Mouse (Mus musculus) lung, embryonic 14.5 days (tissue): Measurements from ENCODE around the gene Cab39. TPM values are rescaled to one million over a fixed set of nuclear protein-coding genes. Genes with fewer than 3 reads are reported as not detected.

Experiments
- ATAC-seq: fragments of 200-750 bp; cut with Nextera tagmentation; 2 replicates; pipeline ENCODE4 v1.8.0; 2017; ENCODE audit warnings: mild to moderate bottlenecking, moderate TSS enrichment, moderate library complexity; ENCODE audit not compliant: insufficient read depth
- DNase-seq: peaks from one replicate; pipeline ENCODE4 v3.0.0-alpha.2; 2015
- H3K27ac ChIP-seq: fragments of 300-500 bp; sonication (generic); 2 replicates; pipeline ENCODE4 v1.5.1; 2014; ENCODE audit warnings: low read depth, mild to moderate bottlenecking, moderate library complexity
- H3K27me3 ChIP-seq: fragments of 300-500 bp; sonication (generic); 2 replicates; pipeline ENCODE4 v1.6.1; 2014; ENCODE audit warnings: low read length, control low read depth; ENCODE audit not compliant: insufficient read depth
- H3K36me3 ChIP-seq: fragments of 300-500 bp; sonication (generic); 2 replicates; pipeline ENCODE4 v1.6.1; 2014; ENCODE audit warnings: control low read depth; ENCODE audit not compliant: insufficient read depth
- H3K4me1 ChIP-seq: fragments of 300-500 bp; sonication (generic); 2 replicates; pipeline ENCODE4 v1.6.1; 2014; ENCODE audit warnings: antibody characterized with exemption, control low read depth; ENCODE audit not compliant: insufficient read depth
- H3K4me2 ChIP-seq: fragments of 300-500 bp; sonication (generic); 2 replicates; pipeline ENCODE4 v1.6.1; 2014; ENCODE audit warnings: mild to moderate bottlenecking
- H3K4me3 ChIP-seq: fragments of 300-500 bp; sonication (generic); 2 replicates; pipeline ENCODE4 v1.5.1; 2014; ENCODE audit warnings: low read depth, low read length
- H3K9ac ChIP-seq: fragments of 300-500 bp; sonication (generic); 2 replicates; pipeline ENCODE4 v1.6.1; 2014
- H3K9me3 ChIP-seq: fragments of 300-500 bp; sonication (generic); 2 replicates; pipeline ENCODE4 v1.6.1; 2016; ENCODE audit warnings: low read depth, low read length, control low read depth
- CTCF ChIP-seq: IDR thresholded peaks from 2 replicates; pipeline ENCODE4 v1.5.1; 2016; ENCODE audit warnings: antibody characterized with exemption, low read depth
- WGBS: fragments of 180-500 bp; shearing (Covaris S2); extraction: QIAGEN DNeasy Blood & Tissue Kit; methylation state at CpG from one replicate; pipeline ENCODE4 v1.1.7; 2014; 5-methylcytosine and 5-hydroxymethylcytosine counted together
- polyA plus RNA-seq: library from polyadenylated mRNA; unstranded; fragments of >200 nt; fragmentation: Nextera tagmentation; extraction: Ambion mirVana; gene quantifications from 2 replicates; pipeline ENCODE4 v1.2.1, GENCODE M21; 2014

Gene Cab39
- polyA plus RNA-seq, 1 experiment from 2014 or later: 49.3 TPM

- DNase-seq (no peak), ATAC-seq (no peak)
- WGBS: 56% methylated on average over 2 of the region's 2 CpGs
- H3K36me3 ChIP-seq: peaks cover 11% of the 10 kb centered on the region
- no peak overlapping the region for H3K27ac ChIP-seq
- H3K4me2 ChIP-seq: no peak overlapping the region
- TF ChIP-seq CTCF: peak; percentile 25
- no peaks in the 10 kb centered on the region for H3K4me1 ChIP-seq
- no peaks in the 10 kb centered on the region for H3K9me3 ChIP-seq
- no peak overlapping the region for H3K9ac ChIP-seq
- H3K27me3 ChIP-seq: no peaks in the 10 kb centered on the region
- H3K4me3 ChIP-seq: no peak overlapping the region
These were observed 61.2 kb downstream of the Cab39 start for GRCm38 (mm10) chr1:85854475-85854874.

- Histone ChIP-seq H3K36me3 (0 out of 2 replicates have a peak, but pooled peaks cover 2% of the 10 kb centered on the region), H3K27ac (no peak overlapping the region), H3K27me3 (no peaks in the 10 kb centered on the region), H3K4me3 (no peak overlapping the region), H3K9ac (no peak overlapping the region), H3K9me3 (no peaks in the 10 kb centered on the region), H3K4me1 (no peaks in the 10 kb centered on the region), H3K4me2 (no peak overlapping the region)
- TF ChIP-seq CTCF: no peak
- no peak for DNase-seq
- WGBS: 42% methylated on average over 3 of the region's 3 CpGs
- no peak for ATAC-seq
These were observed 63.0 kb downstream of the Cab39 start for GRCm38 (mm10) chr1:85856266-85856665.

- H3K4me1 ChIP-seq: no peaks in the 10 kb centered on the region
- DNase-seq (no peak), ATAC-seq (no peak)
- H3K4me2 ChIP-seq: no peak overlapping the region
- H3K36me3 ChIP-seq: no peaks in the 10 kb centered on the region
- H3K4me3 ChIP-seq: no peak overlapping the region
- WGBS: 74% methylated on average over 6 of the region's 6 CpGs
- peaks cover 5% of the 10 kb centered on the region for H3K9me3 ChIP-seq
- TF ChIP-seq CTCF: no peak
- no peak overlapping the region for H3K9ac ChIP-seq
- H3K27ac ChIP-seq: no peak overlapping the region
- H3K27me3 ChIP-seq: no peaks in the 10 kb centered on the region
These were observed 64.1 kb downstream of the Cab39 start for GRCm38 (mm10) chr1:85857261-85857754.

- no peaks in the 10 kb centered on the region for H3K36me3 ChIP-seq
- TF ChIP-seq CTCF: no peak
- H3K9me3 ChIP-seq: peaks cover 11% of the 10 kb centered on the region
- H3K27ac ChIP-seq: no peak overlapping the region
- H3K4me3 ChIP-seq: no peak overlapping the region
- DNase-seq: no peak
- H3K27me3 ChIP-seq: no peaks in the 10 kb centered on the region
- no peaks in the 10 kb centered on the region for H3K4me1 ChIP-seq
- no peak for ATAC-seq
- 81% methylated on average over 10 of the region's 10 CpGs for WGBS
- H3K9ac ChIP-seq: no peak overlapping the region
- no peak overlapping the region for H3K4me2 ChIP-seq
These were observed 71.1 kb downstream of the Cab39 start for GRCm38 (mm10) chr1:85864383-85864782.

- no peak overlapping the region for H3K9ac ChIP-seq
- ATAC-seq (no peak), DNase-seq (no peak)
- WGBS: 76% methylated on average over 7 of the region's 7 CpGs
- H3K27ac ChIP-seq: no peak overlapping the region
- no peaks in the 10 kb centered on the region for H3K27me3 ChIP-seq
- no peaks in the 10 kb centered on the region for H3K4me1 ChIP-seq
- no peak for TF ChIP-seq CTCF
- H3K36me3 ChIP-seq: no peaks in the 10 kb centered on the region
- no peak overlapping the region for H3K4me2 ChIP-seq
- H3K9me3 ChIP-seq: no peaks in the 10 kb centered on the region; the same call in 1 of the 2 replicates
- no peak overlapping the region for H3K4me3 ChIP-seq
These were observed 76.8 kb downstream of the Cab39 start for GRCm38 (mm10) chr1:85870001-85870400.

GRCm38 (mm10) chr1:85870546-85870945, 77.3 kb downstream of the Cab39 start:
- H3K9ac ChIP-seq: no peak overlapping the region
- no peak for DNase-seq
- no peak overlapping the region for H3K4me2 ChIP-seq
- no peaks in the 10 kb centered on the region for H3K4me1 ChIP-seq
- ATAC-seq: no peak
- no peaks in the 10 kb centered on the region; the same call in 1 of the 2 replicates for H3K9me3 ChIP-seq
- WGBS: 67% methylated on average over 2 of the region's 2 CpGs
- H3K36me3 ChIP-seq: no peaks in the 10 kb centered on the region
- H3K27me3 ChIP-seq: no peaks in the 10 kb centered on the region
- no peak overlapping the region for H3K4me3 ChIP-seq
- TF ChIP-seq CTCF: no peak
- no peak overlapping the region for H3K27ac ChIP-seq

- Histone ChIP-seq H3K4me1 (no peaks in the 10 kb centered on the region), H3K9me3 (peaks cover 4% of the 10 kb centered on the region; the same call in 1 of the 2 replicates), H3K9ac (no peak overlapping the region), H3K4me2 (no peak overlapping the region), H3K36me3 (no peaks in the 10 kb centered on the region), H3K27ac (no peak overlapping the region), H3K4me3 (no peak overlapping the region), H3K27me3 (no peaks in the 10 kb centered on the region)
- no peak for ATAC-seq
- no peak for DNase-seq
- WGBS: 91% methylated on average over 12 of the region's 12 CpGs
- TF ChIP-seq CTCF: no peak
These were observed 88.8 kb downstream of the Cab39 start for GRCm38 (mm10) chr1:85882003-85882402.

- no peak overlapping the region for H3K4me2 ChIP-seq
- no peak for DNase-seq
- no peak overlapping the region for H3K27ac ChIP-seq
- no peak for ATAC-seq
- no peaks in the 10 kb centered on the region for H3K36me3 ChIP-seq
- WGBS: 82% methylated on average over 7 of the region's 7 CpGs
- no peak for TF ChIP-seq CTCF
- no peaks in the 10 kb centered on the region for H3K27me3 ChIP-seq
- H3K9me3 ChIP-seq: no peaks in the 10 kb centered on the region
- no peak overlapping the region for H3K4me3 ChIP-seq
- no peaks in the 10 kb centered on the region for H3K4me1 ChIP-seq
- no peak overlapping the region for H3K9ac ChIP-seq
These were observed 94.0 kb downstream of the Cab39 start for GRCm38 (mm10) chr1:85887221-85887620.
